Mouse (Mus musculus) lung, postnatal 0 days (tissue): ENCODE measurements around the gene Dync1h1. TPM values are rescaled to one million over a fixed set of nuclear protein-coding genes. Genes with fewer than 3 reads are reported as not detected.

Source experiments
- ATAC-seq: fragments of 200-750 bp; cut with Nextera tagmentation; 2 replicates; pipeline ENCODE4 v1.8.0; 2017; ENCODE audit warnings: moderate library complexity
- DNase-seq: peaks from one replicate; pipeline ENCODE4 v3.0.0-alpha.2; 2016; ENCODE audit warnings: low spot score
- H3K27ac ChIP-seq: fragments of 300-500 bp; sonication (generic); 2 replicates; pipeline ENCODE4 v1.5.1; 2014; ENCODE audit warnings: antibody characterized with exemption, mild to moderate bottlenecking, low read length, mixed read lengths
- H3K27me3 ChIP-seq: fragments of 300-500 bp; sonication (generic); replicated peaks from 2 replicates; pipeline ENCODE4 v1.6.1; 2014; ENCODE audit warnings: low read length, mixed read lengths; ENCODE audit not compliant: insufficient read depth
- H3K36me3 ChIP-seq: fragments of 300-500 bp; sonication (generic); 2 replicates; pipeline ENCODE4 v1.6.1; 2014; ENCODE audit warnings: low read length, mixed read lengths; ENCODE audit not compliant: insufficient read depth
- H3K4me1 ChIP-seq: fragments of 300-500 bp; sonication (generic); 2 replicates; pipeline ENCODE4 v1.6.1; 2014; ENCODE audit warnings: antibody characterized with exemption, low read depth, low read length, mixed read lengths; ENCODE audit not compliant: insufficient read depth
- H3K4me2 ChIP-seq: fragments of 300-500 bp; sonication (generic); replicated peaks from 2 replicates; pipeline ENCODE4 v1.6.1; 2014; ENCODE audit warnings: low read depth, mild to moderate bottlenecking, low read length, moderate library complexity, mixed read lengths
- H3K4me3 ChIP-seq: fragments of 300-500 bp; sonication (generic); 2 replicates; pipeline ENCODE4 v1.5.1; 2014; ENCODE audit warnings: low read depth, low read length
- H3K9ac ChIP-seq: fragments of 300-500 bp; sonication (generic); replicated peaks from 2 replicates; pipeline ENCODE4 v1.6.1; 2014; ENCODE audit warnings: low read depth, mild to moderate bottlenecking
- H3K9me3 ChIP-seq: fragments of 300-500 bp; sonication (generic); 2 replicates; pipeline ENCODE4 v1.6.1; 2016; ENCODE audit warnings: low read length, mixed read lengths
- CTCF ChIP-seq: IDR thresholded peaks from 2 replicates; pipeline ENCODE4 v1.5.1; 2016; ENCODE audit warnings: antibody characterized with exemption, mild to moderate bottlenecking
- EP300 ChIP-seq: IDR thresholded peaks from 2 replicates; pipeline ENCODE4 v1.6.1; 2016; ENCODE audit warnings: antibody characterized with exemption, mild to moderate bottlenecking, control low read depth
- WGBS: fragments of 180-500 bp; shearing (Covaris S2); extraction: QIAGEN DNeasy Blood & Tissue Kit; methylation state at CpG from one replicate; pipeline ENCODE4 v1.1.7; 2014; 5-methylcytosine and 5-hydroxymethylcytosine counted together
- microRNA-seq: library from miRNA; unstranded; fragments of <30 nt; microRNA quantifications from one replicate; pipeline ENCODE4, GENCODE M21; 2016
- polyA plus RNA-seq: library from polyadenylated mRNA; unstranded; fragments of >200 nt; fragmentation: Nextera tagmentation; extraction: Ambion mirVana; gene quantifications from 2 replicates; pipeline ENCODE4 v1.2.1, GENCODE M21; 2015

Gene Dync1h1
- polyA plus RNA-seq, 1 experiment from 2014 or later: 34.7 TPM

GRCm38 (mm10) chr12:110706337-110707231 is 105.3 kb downstream of the Dync1h1 start:
- no peaks in the 10 kb centered on the region for H3K27me3 ChIP-seq
- ATAC-seq: peak; percentile 80
- no peaks in the 10 kb centered on the region for H3K4me1 ChIP-seq
- peak overlapping the region; percentile 36; the same call in 1 of the 2 replicates for H3K9ac ChIP-seq
- peak overlapping the region; percentile 35 for H3K4me3 ChIP-seq
- H3K9me3 ChIP-seq: no peaks in the 10 kb centered on the region
- no peaks in the 10 kb centered on the region for H3K36me3 ChIP-seq
- peak; percentile 85 for DNase-seq
- no peak for TF ChIP-seq EP300
- peak; percentile 56 for TF ChIP-seq CTCF
- 1% methylated on average over 27 of the region's 27 CpGs for WGBS
- H3K4me2 ChIP-seq: peak overlapping the region; percentile 65
- no peak overlapping the region for H3K27ac ChIP-seq

GRCm38 (mm10) chr12:110707451-110707850 is 106.2 kb downstream of the Dync1h1 start:
- 83% methylated on average over 7 of the region's 7 CpGs for WGBS

GRCm38 (mm10) chr12:110711270-110711669 is 110.0 kb downstream of the Dync1h1 start:
- DNase-seq (no peak), ATAC-seq (peak; percentile 50; the same call in 1 of the 2 replicates)
- WGBS: 51% methylated on average over 5 of the region's 5 CpGs
- H3K27ac ChIP-seq: no peak overlapping the region
- TF ChIP-seq EP300 (no peak), CTCF (no peak)
- H3K27me3 ChIP-seq: no peaks in the 10 kb centered on the region
- no peak overlapping the region for H3K9ac ChIP-seq
- no peaks in the 10 kb centered on the region for H3K36me3 ChIP-seq
- H3K4me1 ChIP-seq: no peaks in the 10 kb centered on the region
- H3K4me3 ChIP-seq: no peak overlapping the region
- no peaks in the 10 kb centered on the region for H3K9me3 ChIP-seq
- no peak overlapping the region for H3K4me2 ChIP-seq

More at GRCm38 (mm10) chr12:110707451-110707850, 106.2 kb downstream of the Dync1h1 start:
- H3K27ac ChIP-seq: no peak overlapping the region
- H3K4me3 ChIP-seq: no peak overlapping the region
- no peak overlapping the region for H3K9ac ChIP-seq
- no peak overlapping the region for H3K4me2 ChIP-seq
- H3K9me3 ChIP-seq: no peaks in the 10 kb centered on the region
- DNase-seq: no peak
- no peaks in the 10 kb centered on the region for H3K27me3 ChIP-seq
- TF ChIP-seq EP300: no peak
- TF ChIP-seq CTCF: no peak
- no peak for ATAC-seq
- H3K4me1 ChIP-seq: no peaks in the 10 kb centered on the region
- no peaks in the 10 kb centered on the region for H3K36me3 ChIP-seq

- no peaks in the 10 kb centered on the region for H3K36me3 ChIP-seq
- 94% methylated on average over 6 of the region's 6 CpGs for WGBS
- H3K27me3 ChIP-seq: no peaks in the 10 kb centered on the region
- no peaks in the 10 kb centered on the region for H3K9me3 ChIP-seq
- H3K9ac ChIP-seq: no peak overlapping the region
- no peak overlapping the region for H3K4me3 ChIP-seq
- H3K27ac ChIP-seq: no peak overlapping the region
- no peaks in the 10 kb centered on the region for H3K4me1 ChIP-seq
- TF ChIP-seq CTCF (peak; percentile 49), EP300 (no peak)
- no peak for ATAC-seq
- DNase-seq: no peak
- H3K4me2 ChIP-seq: no peak overlapping the region
Observed at GRCm38 (mm10) chr12:110713784-110714183, 112.5 kb downstream of the Dync1h1 start.

GRCm38 (mm10) chr12:110714215-110714614 is 113.0 kb downstream of the Dync1h1 start:
- Histone ChIP-seq H3K4me1 (no peaks in the 10 kb centered on the region), H3K9me3 (no peaks in the 10 kb centered on the region), H3K27me3 (no peaks in the 10 kb centered on the region), H3K27ac (no peak overlapping the region), H3K36me3 (no peaks in the 10 kb centered on the region), H3K9ac (no peak overlapping the region), H3K4me3 (no peak overlapping the region), H3K4me2 (no peak overlapping the region)
- ATAC-seq (no peak), DNase-seq (no peak)
- TF ChIP-seq CTCF (no peak), EP300 (no peak)
- 88% methylated on average over 6 of the region's 6 CpGs for WGBS

GRCm38 (mm10) chr12:110716004-110716403 is 114.8 kb downstream of the Dync1h1 start:
- Histone ChIP-seq H3K4me3 (no peak overlapping the region), H3K9ac (no peak overlapping the region), H3K27ac (no peak overlapping the region), H3K9me3 (no peaks in the 10 kb centered on the region), H3K36me3 (no peaks in the 10 kb centered on the region), H3K27me3 (no peaks in the 10 kb centered on the region), H3K4me1 (no peaks in the 10 kb centered on the region), H3K4me2 (no peak overlapping the region)
- WGBS: 14% methylated on average over 5 of the region's 5 CpGs
- no peak for ATAC-seq
- TF ChIP-seq EP300 (no peak), CTCF (no peak)
- DNase-seq: no peak

Small RNAs within 50 kb of the gene (microRNA-seq; reads per million reads assigned to microRNA genes)
- gene Gm27299: not detected

Other genes starting within 250 kb of the Dync1h1 start
- 102 and 105 TPM in 2 replicates for gene Ppp2r5c, start 154.3 kb upstream of the Dync1h1 start, polyA plus RNA-seq
- not detected in 2 replicates for gene 1700001K19Rik, start 81.2 kb downstream of the Dync1h1 start, polyA plus RNA-seq
- 271 and 357 TPM in 2 replicates for gene Hsp90aa1, start 101.3 kb downstream of the Dync1h1 start, polyA plus RNA-seq
- gene Wdr20, start 136.5 kb downstream of the Dync1h1 start, polyA plus RNA-seq: 12.5 and 15.6 TPM in 2 replicates
- gene Mok, start 239.5 kb downstream of the Dync1h1 start, polyA plus RNA-seq: 11.1 and 11.9 TPM in 2 replicates
- gene Zfp839, start 248.8 kb downstream of the Dync1h1 start, polyA plus RNA-seq: 2.4 and 3.3 TPM in 2 replicates